Mouse (Mus musculus) heart, adult 8-10 months (tissue): Measurements from ENCODE around the gene Col2a1. TPM values are rescaled to one million over a fixed set of nuclear protein-coding genes. Genes with fewer than 3 reads are reported as not detected.

ENCODE experiments used
- DNase-seq: peaks from one replicate; pipeline ENCODE4 v3.0.0; 2022; ENCODE audit warnings: low spot score
- total RNA-seq, 4 experiments: library from RNA; stranded (reverse); gene quantifications; 2 replicates each; pipeline ENCODE4 v1.2.4; 2022

Gene Col2a1
- total RNA-seq, 4 experiments from 2014 or later, result 0.06 to 0.19 TPM; not detected in 2

DNA sequence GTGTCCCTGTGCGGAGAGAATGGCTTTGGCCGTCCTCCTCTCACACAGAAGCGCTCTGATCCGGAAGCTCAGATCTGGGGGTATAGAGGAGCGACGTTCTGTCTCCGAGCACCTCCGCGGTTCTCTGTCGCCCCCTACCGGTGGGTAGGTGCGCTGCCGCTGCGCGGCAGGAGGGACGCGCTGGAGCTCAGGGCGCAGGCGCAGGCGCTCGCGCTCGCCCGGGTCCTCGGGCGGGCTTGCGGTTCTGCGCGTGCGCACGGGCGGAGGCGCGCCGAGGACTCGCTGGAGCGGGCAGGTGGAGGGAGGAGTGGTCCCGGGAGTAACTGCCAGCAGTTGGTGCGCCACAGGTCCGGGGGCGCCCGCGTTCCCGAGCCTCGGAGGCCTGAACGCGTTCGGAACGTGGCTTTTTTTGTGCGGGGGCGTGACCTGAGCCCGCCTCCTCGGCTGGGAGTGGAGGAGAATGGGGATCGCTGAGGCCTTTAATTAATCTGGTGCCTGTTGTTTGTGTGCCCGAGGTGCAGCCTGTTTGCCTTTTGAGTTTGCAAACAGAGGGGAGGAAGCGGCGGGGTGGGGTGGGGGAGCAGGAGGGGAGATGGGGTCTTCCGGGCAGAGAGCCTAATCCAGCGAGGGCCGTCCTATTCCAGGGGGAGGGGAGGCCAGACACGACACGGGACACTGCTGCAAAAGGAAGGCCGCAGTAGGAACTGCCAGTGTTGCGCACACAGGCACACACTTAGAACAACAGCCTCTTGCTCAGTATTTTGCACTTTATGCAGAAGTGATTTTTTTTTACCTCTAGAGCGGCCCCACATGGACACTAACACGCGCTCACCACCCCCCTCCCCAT, 40.3 kb downstream of the Col2a1 start, which contains the start of gene Tmem106c:
TSS of gene Tmem106c (plus strand) at position 212 of the 847 bp plus-strand sequence.
- DNase-seq, result peak; percentile 85

GRCm38 (mm10) chr15:97963329-97963988, 41.0 kb downstream of the Col2a1 start:
- no peak for DNase-seq

DNA sequence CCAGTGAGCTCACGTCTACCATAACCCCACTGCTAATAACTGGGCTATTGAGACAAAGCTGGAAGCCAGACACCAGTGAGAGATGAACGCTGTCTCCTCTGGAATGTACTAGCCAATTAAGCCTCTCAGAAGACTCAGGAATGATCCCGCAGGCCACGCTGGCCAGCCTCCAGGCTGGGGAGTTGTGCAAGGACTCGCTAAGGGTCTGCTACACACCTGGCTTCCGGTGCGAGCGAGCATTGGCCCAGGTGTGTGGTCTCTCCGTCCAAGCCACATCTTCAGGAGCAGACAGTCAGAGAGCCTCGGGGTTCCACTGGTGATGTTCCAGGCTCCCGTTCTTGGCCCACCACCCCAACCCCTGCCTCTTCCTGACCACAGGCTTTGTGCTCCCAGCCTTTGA, 48.1 kb downstream of the Col2a1 start:
- DNase-seq, result no peak

DNA sequence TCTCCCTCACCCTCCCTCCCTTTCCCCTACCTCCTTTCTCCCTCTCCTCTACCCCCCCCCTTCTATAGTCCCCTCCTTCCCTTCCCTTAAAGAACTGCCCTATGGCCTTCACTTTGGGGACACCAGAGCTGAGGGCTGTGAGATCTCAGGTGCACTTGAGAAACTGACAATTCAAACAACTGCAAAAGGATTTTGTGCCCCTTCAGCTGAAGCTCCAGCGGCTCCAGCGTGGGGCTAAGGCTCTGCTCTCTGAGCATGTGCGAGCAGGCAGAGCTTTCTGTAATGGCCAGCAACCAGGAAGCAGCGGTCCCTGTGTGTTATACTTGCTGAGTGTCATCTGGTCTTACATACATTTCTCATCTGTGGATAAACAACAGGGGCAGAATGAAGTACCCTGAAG, 48.8 kb downstream of the Col2a1 start:
- DNase-seq, result no peak

- DNase-seq, result no peak
These were observed 49.2 kb downstream of the Col2a1 start for GRCm38 (mm10) chr15:97955286-97955685.

- DNase-seq, result no peak
These were observed 49.8 kb downstream of the Col2a1 start for GRCm38 (mm10) chr15:97954671-97955070.

- no peak for DNase-seq
These were observed 51.7 kb downstream of the Col2a1 start for GRCm38 (mm10) chr15:97952889-97953189.

DNA sequence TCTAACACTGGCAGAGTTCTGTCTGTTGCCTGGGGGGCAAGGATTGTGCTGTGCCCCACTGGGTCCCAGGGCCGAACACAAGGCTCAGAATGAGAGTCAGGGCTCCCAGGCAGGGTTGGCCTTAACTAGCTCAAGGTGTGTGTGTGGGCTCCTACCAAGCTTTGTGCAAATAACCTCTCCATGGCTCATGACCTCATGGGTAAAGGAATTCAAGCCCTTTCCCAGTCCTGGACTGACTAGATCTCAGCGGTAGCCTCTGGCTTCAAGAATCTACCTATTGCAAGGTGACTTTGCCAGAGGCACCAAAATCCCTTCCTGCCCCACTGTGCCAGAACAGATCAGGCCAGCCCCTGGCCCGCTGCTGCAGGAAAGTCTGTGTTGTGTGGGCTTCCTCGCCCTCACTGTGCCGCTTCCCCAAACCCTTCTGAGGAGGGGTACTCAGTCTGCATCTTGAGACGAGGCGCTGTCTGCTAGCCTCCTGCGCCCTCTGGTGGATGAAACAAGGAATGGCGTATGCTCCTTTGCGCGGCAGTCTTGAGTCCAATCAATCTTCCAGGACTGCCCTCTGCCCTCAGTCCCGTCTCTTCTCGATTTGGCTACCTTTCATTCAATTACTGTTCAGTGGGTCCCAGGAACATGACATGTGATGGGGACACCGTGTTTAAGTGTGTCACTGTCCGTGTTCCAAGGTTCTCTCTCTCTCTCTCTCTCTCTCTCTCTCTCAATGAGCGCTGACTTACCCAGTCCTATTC, 52.2 kb downstream of the Col2a1 start:
- DNase-seq, result peak; percentile 26

- no peak for DNase-seq
These were observed 54.3 kb downstream of the Col2a1 start for GRCm38 (mm10) chr15:97950240-97950639.

GRCm38 (mm10) chr15:97949706-97950105, 54.8 kb downstream of the Col2a1 start:
- DNase-seq, result no peak

DNA sequence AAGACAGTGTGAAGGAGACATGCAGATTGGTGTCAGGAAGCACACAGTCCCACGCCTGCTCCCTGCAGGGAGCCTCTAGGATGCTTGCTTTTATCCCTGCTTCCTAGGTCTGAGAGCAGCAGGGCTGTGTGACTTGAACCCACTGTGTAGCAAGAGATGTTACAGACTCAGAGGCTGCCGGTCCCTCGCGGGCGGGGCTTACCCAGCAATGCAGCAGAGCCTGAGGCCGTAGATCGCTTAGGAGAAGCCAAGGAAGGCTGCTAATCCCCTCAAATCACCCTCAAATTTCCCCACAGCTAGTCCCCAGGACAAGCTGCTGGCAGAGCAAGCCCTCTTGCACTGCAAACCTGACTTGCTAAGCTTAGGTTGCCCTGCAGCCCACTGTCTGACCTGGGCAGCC, 55.8 kb downstream of the Col2a1 start:
- DNase-seq, result no peak

DNA sequence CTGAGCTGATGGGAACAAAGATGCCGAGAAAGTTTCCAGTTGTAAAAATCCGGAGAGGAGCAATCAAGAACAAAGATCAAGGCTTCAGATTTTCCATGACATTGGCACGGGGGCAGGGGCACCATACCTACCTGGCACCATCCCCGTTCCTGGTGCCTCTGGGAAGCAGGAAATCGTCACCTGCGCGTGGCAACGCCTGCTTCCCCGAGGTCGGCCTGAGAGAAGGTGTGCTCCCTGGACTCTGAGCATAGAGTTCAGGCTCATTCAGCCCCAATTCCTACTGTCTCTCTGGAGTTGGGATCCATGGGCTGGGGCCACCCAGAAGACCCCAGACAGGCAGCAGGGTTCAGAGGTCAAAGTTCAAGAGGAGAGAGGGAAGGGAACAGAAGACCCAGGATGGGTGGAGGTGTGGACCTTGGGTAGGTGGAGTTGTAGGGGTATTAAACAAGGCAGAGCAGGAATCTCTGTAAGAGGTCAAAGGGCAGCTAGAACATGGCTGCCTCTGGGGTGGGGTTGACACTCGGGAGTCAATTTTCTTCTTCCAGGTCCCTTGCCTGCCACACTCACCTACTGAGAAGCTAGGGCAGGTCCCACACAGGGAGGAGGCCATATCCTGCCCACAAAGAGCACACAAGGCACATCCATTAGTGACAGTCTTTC, 58.7 kb downstream of the Col2a1 start:
- no peak for DNase-seq

DNA sequence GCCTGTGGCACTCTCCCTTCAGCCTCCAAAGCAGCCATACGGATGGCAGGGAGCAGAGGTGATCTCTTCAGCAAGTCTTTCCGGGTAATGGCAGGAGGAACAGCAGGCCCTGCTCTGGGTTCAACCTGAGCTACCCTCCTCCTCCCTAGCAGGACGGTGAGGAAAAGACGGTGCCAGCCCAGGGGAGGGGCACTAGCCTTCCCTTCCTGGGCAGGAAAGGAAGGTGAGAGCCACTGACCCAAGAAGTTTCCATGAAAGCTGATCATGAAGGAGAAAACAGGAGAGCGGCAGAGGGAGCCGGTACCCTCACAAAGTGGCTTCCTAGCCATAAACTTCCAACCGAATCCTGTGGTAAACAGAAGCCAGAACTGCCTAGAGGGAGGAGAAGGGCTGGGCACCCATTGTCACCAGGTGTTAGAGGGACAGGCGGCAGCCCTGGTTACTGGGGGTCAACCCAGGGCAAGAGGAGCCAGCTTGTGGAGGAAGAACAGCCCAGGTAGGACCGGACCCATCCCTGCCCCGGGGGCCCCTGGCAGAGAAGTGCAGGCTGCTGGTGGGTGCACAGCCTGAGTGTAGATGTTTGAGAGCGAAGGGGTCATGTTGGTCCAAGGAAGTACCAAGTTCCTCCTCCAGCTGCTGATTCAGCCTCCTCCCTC, 59.4 kb downstream of the Col2a1 start:
- no peak for DNase-seq

DNA sequence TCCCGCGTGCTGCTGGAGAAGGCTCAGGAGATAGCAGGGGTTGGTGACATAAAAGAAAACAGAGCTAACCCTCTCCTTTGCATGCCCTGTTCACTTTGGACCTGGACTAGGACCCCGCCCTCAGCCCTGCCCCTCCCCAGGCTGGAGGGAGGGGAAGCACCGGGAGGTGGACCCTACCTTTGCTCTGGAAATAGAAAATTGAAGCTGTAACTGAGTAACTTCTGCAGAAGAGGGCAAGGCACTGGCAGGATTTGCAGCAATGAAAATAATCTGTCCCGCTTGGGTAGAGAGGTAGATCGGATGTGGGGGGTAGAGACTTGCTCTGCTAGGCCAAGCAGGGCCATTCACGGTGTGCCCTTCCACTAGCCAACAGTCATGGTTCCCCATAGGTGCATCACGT, 61.1 kb downstream of the Col2a1 start:
- DNase-seq, result no peak

GRCm38 (mm10) chr15:97942538-97942937, 62.0 kb downstream of the Col2a1 start:
- no peak for DNase-seq

- no peak for DNase-seq
These were observed 63.2 kb downstream of the Col2a1 start for GRCm38 (mm10) chr15:97941306-97941705.

- no peak for DNase-seq
These were observed 64.4 kb downstream of the Col2a1 start for GRCm38 (mm10) chr15:97940088-97940487.

- no peak for DNase-seq
These were observed 65.9 kb downstream of the Col2a1 start for GRCm38 (mm10) chr15:97938580-97938979.

DNA sequence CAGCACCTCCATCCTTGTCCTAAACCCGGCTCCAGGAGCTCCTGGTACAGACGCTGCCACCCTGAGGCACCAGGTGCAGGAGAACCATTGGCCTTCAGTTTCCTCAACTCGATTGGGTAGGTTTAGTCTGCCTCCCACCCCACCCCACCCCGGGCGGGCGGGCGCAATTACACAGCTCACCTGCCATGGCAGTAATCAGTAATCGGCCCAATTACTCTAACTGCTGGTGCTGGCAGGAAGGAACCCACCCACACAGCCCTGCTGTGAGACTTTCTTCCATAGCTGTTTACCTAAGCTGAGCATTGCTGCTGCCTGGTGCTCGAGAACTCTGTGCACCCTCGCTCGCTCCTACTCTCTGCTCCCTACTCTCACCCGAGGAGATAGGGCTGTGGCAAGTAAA, 72.1 kb downstream of the Col2a1 start:
- DNase-seq, result no peak

DNA sequence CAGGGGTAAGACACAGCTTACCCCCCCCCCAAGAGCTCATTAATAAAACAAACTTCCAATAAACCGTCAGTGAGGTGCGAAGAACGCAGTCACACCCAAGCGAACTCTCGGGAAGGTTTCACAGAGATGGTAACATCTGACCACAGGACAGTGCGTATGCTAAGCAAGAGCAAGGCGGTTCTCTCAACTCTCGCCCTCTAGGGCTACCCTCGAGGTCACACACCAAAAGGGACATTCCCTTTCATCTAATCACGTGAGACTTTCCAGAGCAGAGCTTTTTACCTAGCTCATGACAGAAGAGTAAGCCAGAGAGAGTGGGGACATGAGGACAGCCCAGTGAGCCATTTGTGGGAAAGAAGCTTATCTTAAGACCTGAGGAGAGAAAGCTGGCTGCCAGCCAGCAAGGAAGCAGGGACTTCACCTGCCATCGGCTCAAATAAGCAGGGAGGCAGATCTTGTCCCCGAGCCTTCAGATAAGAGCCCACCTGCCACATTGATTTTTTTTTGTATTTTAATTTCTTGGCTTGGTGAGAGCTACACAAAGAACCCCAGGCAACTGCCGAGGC, 75.2 kb downstream of the Col2a1 start:
- no peak for DNase-seq

DNA sequence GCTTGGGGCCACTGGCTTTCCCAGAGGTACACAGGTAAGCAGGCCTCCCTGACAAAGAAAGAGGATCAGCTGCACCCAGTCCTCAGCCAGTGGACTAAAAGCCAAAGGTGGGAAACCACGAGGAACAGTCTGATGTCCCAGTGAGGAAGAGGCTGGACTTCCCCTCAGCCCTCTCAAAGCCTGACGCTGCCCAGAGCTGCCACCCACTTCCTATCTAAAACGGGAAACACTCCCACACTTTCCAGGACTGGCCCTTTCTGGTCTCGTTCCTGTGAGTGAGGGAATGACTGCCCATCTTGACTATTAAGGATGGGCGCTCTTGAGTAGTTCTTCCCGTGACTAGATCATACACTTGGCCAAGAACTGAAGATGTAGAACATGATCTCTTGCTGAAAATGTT, 76.7 kb downstream of the Col2a1 start:
- DNase-seq, result no peak
